Mouse (Mus musculus): ENCODE data around the gene Vmn1r55. TPM values are rescaled to one million over a fixed set of nuclear protein-coding genes. Genes with fewer than 3 reads are reported as not detected.

Gene Vmn1r55
- total and polyA plus RNA-seq, 3 experiments = not detected

DNA sequence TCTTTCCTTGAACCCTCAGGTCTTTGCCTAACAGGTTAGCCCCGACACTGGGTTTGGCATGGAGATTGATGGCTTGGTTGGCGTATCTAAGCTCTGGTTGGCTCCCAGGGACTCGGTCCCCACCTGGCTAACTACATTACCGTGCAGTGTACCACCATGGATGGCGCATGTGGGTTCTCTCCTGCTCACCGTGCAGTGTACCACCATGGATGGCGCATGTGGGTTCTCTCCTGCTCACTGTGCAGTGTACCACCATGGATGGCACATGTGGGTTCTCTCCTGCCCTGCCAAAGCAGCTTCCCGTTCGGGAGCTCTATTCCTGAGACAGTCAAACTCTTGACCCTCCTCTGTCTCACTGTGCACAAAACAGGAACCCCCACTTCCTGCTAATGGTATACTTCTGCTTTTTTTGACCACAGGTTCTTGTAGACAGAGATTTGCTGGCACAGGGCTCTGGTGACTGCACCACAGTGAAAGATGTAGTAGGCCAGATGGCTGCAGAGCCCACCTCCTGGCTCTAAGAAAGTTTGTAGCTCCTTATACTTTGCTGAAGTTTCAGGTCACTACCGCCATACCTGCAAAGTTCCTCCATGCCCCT lies 48.3 kb downstream of the Vmn1r55 start (continued):
- TF ChIP-seq EP300 (IDR thresholded peaks at IDR 0.05; ENCODE audit: low read depth in 1 of 2, low read length in 2 of 2) (peak; percentile 78 to 84), ETS1 (IDR thresholded peaks at IDR 0.05; ENCODE audit: low read depth, low read length) (peak; percentile 80), RCOR1 (IDR thresholded peaks at IDR 0.05; ENCODE audit: low read depth, low read length) (peak; percentile 100), GATA1 (IDR thresholded peaks at IDR 0.05; ENCODE audit: low read depth, low read length) (peak; percentile 34; the same call in 1 of the 2 replicates), MAZ (IDR thresholded peaks at IDR 0.05; ENCODE audit: low read depth, low read length) (peak; percentile 77), CHD2 (IDR thresholded peaks at IDR 0.05; ENCODE audit: low read length) (no peak), JUND (IDR thresholded peaks at IDR 0.05; ENCODE audit: low read depth, low read length) (no peak), SIN3A (IDR thresholded peaks at IDR 0.05; ENCODE audit: low read length) (peak; percentile 44; the same call in 1 of the 2 replicates), ZMIZ1 (IDR thresholded peaks at IDR 0.05; ENCODE audit: low read depth, low read length) (no peak), POLR2AphosphoS2 (IDR thresholded peaks at IDR 0.05; ENCODE audit: low read length) (no peak), ELF1 (IDR thresholded peaks at IDR 0.05; ENCODE audit: low read depth, low read length) (peak; percentile 66), TBP (IDR thresholded peaks at IDR 0.05; ENCODE audit: low read depth, low read length) (no peak), MXI1 (IDR thresholded peaks at IDR 0.05; ENCODE audit: low read depth, low read length) (peak; percentile 34; the same call in 1 of the 2 replicates), MYC (IDR thresholded peaks at IDR 0.05; ENCODE audit: low read depth, low read length) (peak; percentile 49; the same call in 1 of the 2 replicates), MAFK (IDR thresholded peaks at IDR 0.05; ENCODE audit: borderline replicate concordance, low read depth, low read length) (no peak; the same call in 1 of the 2 replicates), POLR2AphosphoS5 (IDR thresholded peaks at IDR 0.05; ENCODE audit: borderline replicate concordance, low read depth, low read length) (no peak), USF2 (IDR thresholded peaks at IDR 0.05; ENCODE audit: borderline replicate concordance in 1 of 2, insufficient read depth in 1 of 2, low read depth in 1 of 2, low read length in 2 of 2) (no peak), HCFC1 (IDR thresholded peaks at IDR 0.05; ENCODE audit: low read depth, low read length) (no peak), MYB (IDR thresholded peaks at IDR 0.05; ENCODE audit: low read depth, low read length) (no peak), NRF1 (IDR thresholded peaks at IDR 0.05; ENCODE audit: insufficient read depth, low read depth, low read length, poor library complexity, severe bottlenecking) (no peak), MAX (IDR thresholded peaks at IDR 0.05; ENCODE audit: low read length) (0 out of 2 replicates have a peak, but pooled peaks have one; percentile 34)

DNA sequence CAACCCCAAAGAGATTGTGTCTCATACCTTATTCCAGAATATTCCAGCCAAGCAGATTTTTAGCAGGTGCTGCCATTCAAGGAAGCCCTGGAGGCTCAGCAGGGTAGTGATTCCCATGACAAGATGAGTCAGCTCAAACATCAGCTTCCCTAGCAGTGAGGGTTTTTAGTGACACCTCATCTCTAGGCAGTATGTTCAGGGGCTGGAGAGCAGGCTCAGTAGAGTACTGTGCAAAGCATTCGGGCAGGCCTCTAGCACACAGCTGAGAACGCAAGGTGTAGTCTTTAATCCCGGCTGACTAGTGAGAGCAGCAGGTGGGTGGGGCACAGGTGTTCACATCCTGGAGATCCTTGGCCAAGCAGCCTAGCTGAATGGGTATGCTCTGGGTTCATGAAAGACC lies 49.7 kb downstream of the Vmn1r55 start:
- no peak for DNase-seq (ENCODE audit: low read depth, low spot score)
- Histone ChIP-seq H3K4me1 (ENCODE audit: control insufficient read depth in 1 of 2, insufficient read depth in 2 of 2, low read length in 2 of 2) (peaks cover 0 to 5% of the 10 kb centered on the region in 2 experiments; a peak in 1 of 4 replicates), H3K9ac (ENCODE audit: control insufficient read depth, low read depth, low read length, poor library complexity, severe bottlenecking) (no peak overlapping the region), H3K27me3 (ENCODE audit: control insufficient read depth in 1 of 2, insufficient read depth in 2 of 2, low read length in 2 of 2) (no peaks in the 10 kb centered on the region), H3K27ac (ENCODE audit: control insufficient read depth, low read depth, low read length) (no peak overlapping the region), H3K9me3 (replicated peaks; ENCODE audit: insufficient read depth, low read length) (no peaks in the 10 kb centered on the region), H3K79me2 (ENCODE audit: control insufficient read depth, insufficient read depth, low read length, poor library complexity) (no peaks in the 10 kb centered on the region), H3K36me3 (ENCODE audit: control insufficient read depth in 1 of 2, insufficient read depth in 2 of 2, low read length in 2 of 2) (peaks cover 0 to 5% of the 10 kb centered on the region in 2 experiments; a peak in 2 of 4 replicates), H3K4me3 (ENCODE audit: control insufficient read depth in 1 of 2, insufficient read depth in 1 of 2, low read depth in 2 of 2, low read length in 2 of 2) (no peak overlapping the region)
- TF ChIP-seq MEF2A (IDR thresholded peaks at IDR 0.05; ENCODE audit: extremely low read depth, insufficient replicate concordance, low read depth, low read length, poor library complexity, severe bottlenecking) (no peak), ETS1 (IDR thresholded peaks at IDR 0.05; ENCODE audit: low read depth, low read length) (no peak), MAFK (IDR thresholded peaks at IDR 0.05; ENCODE audit: borderline replicate concordance, low read depth, low read length) (no peak), E2F4 (IDR thresholded peaks at IDR 0.05; ENCODE audit: borderline replicate concordance, low read depth, low read length) (no peak), MXI1 (IDR thresholded peaks at IDR 0.05; ENCODE audit: low read depth, low read length) (no peak), KAT2A (conservative IDR thresholded peaks at IDR 0.05; ENCODE audit: low read depth, low read length) (no peak), MYC (IDR thresholded peaks at IDR 0.05; ENCODE audit: low read depth, low read length) (no peak), POLR2AphosphoS5 (IDR thresholded peaks at IDR 0.05; ENCODE audit: borderline replicate concordance, low read depth, low read length) (no peak), EP300 (IDR thresholded peaks at IDR 0.05; ENCODE audit: low read depth in 1 of 2, low read length in 2 of 2) (no peak), GABPA (IDR thresholded peaks at IDR 0.05; ENCODE audit: low read depth, low read length) (no peak), NRF1 (IDR thresholded peaks at IDR 0.05; ENCODE audit: insufficient read depth, low read depth, low read length, poor library complexity, severe bottlenecking) (no peak), HCFC1 (IDR thresholded peaks at IDR 0.05; ENCODE audit: low read depth, low read length) (no peak), MYB (IDR thresholded peaks at IDR 0.05; ENCODE audit: low read depth, low read length) (no peak)
